Mouse (Mus musculus) fibroblast of lung, adult 2 months (primary cell): Measurements from ENCODE around the gene Traf7.

Source experiments
- DNase-seq: peaks from one replicate; pipeline ENCODE4 v3.0.0-alpha.2; 2011; ENCODE audit warnings: low read depth

Gene Traf7

DNA sequence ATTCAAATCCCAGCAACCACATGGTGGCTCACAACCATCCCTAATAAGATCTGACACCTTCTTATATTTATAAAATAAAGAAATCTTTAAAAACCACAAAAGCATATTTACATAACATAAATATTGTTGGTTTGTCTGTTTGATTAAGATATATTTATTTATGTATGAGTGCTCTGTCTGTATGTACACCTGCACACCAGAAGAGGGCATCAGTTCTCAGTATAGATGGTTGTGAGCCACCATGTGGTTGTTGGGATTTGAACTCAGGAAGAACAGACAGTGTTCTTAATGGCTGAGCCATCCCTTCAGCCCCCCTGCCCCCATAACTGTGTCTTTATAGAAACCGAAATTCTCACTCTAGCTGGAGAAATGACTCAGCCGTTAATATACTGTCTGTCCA, 17.5 kb upstream of the Traf7 start:
- DNase-seq = no peak

DNA sequence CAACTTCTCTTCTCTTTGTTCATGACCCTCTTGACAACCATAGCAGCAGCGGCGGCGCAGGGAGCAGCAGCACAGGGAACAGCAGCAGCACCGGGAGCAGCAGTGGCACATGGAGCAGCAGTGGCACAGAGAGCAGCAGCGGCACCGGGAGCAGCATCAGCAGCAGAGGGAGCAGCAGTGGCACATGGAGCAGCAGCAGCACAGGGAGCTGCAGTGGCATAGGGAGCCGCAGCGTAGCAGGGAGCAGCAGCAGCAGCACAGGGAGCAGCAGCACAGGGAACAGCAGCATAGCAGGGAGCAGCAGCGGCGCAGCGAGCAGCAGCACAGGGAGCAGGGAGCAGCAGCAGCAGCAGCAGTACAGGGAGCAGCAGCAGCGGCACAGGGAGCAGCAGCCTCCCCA, 16.9 kb upstream of the Traf7 start:
- no peak for DNase-seq

DNA sequence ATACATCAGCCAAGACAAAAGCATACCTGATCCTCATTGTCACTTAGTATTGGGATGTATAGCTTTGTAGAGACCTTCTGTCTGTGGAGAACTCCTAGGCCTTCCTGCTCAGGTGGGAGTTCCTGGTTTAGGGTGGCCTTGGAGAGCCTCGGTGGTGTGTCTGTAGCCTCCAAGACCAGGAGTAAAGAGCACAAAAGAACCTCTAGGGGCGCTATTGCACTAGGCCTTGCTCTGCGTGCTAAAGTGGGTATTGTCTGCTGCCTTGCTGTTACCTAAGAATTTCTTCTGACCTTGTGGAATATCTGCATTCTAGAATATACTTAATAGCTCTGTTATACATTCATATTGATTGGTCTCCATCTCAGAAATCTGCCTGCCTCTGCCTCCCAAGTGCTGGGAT, 12.6 kb upstream of the Traf7 start:
- DNase-seq = no peak

DNA sequence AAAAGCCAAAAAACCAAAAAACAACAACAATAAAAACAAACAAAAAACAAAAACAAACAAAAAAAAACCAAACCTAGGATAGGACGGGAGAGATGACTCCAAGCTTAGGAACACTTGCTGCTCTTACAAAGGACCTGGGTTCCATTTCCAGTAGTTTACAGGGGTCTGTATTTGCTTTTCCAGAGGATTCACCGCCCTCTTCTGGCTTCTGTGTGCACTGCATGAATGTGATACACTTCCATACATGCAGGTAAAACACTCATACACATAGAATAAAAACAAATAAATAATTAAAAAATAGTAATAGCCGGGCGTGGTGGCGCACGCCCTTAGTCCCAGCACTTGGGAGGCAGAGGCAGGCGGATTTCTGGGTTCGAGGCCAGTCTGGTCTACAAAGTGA, 11.2 kb upstream of the Traf7 start:
- no peak for DNase-seq

DNA sequence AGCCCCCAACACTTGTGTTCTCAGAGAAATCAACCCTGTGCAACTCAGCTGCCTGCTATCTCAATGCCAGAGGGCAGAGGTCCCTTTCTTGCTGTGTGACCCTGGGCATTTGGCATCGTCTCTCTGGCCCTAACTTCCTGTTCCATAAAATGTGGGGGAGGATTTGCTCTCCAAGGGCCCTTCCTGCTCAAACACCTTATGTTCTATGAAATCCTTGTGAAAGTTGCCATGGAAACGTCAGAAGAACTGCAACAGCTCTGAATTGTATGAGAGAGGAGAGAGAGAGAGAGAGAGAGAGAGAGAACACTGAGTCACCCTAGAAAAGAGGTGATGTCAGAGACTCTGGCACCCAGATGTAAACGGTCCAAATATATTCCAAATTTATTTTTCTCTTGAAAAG, 9.8 kb upstream of the Traf7 start:
- no peak for DNase-seq

DNA sequence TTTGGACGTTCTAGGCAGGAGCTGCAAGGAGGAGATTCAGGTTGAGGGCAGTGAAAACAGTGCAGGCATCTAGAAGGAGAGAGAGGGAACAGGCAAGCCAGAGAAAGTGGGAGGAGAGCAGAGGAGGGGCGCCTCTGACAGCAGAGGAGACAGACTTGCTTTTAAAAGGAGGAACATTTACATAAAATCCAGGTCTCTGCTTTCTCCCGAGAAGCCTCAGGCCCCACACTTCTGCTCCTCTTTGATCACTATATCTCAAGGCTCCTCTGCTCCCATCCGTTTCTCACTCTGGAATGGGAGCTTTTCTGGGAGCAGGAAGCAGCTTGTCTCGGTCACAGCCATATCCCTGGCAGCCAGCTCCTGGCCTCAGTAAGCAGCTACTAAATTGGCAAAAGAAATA, 7.6 kb upstream of the Traf7 start:
- DNase-seq = no peak

DNA sequence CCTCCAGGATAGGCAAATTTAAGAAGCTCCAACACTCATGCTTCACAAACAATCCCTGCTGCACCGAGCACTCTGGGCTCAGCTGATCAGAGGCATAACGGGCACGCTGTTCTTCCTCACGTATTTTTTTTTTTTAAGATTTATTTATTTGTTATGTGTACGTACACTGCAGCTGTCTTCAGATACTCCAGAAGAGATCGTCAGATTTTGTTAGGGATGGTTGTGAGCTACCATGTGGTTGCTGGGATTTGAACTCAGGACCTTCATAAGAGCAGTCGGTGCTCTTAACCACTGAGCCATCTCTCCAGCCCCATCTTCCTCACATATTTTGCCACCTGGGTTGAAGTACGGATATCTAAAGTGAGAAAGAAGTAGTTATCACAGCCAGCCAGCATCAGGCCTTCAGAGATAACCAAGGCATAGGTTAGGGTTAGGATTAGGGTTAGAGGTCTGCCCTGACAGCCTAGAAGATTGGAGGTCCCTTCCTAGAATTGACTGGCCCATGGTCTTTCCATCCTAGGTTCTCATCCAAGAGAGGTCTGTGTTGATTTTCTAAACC, 6.5 kb upstream of the Traf7 start, which contains the start of gene Rab26:
Gene Rab26 (minus strand): TSS at position 51 of the 559 bp plus-strand sequence.
- DNase-seq = no peak

DNA sequence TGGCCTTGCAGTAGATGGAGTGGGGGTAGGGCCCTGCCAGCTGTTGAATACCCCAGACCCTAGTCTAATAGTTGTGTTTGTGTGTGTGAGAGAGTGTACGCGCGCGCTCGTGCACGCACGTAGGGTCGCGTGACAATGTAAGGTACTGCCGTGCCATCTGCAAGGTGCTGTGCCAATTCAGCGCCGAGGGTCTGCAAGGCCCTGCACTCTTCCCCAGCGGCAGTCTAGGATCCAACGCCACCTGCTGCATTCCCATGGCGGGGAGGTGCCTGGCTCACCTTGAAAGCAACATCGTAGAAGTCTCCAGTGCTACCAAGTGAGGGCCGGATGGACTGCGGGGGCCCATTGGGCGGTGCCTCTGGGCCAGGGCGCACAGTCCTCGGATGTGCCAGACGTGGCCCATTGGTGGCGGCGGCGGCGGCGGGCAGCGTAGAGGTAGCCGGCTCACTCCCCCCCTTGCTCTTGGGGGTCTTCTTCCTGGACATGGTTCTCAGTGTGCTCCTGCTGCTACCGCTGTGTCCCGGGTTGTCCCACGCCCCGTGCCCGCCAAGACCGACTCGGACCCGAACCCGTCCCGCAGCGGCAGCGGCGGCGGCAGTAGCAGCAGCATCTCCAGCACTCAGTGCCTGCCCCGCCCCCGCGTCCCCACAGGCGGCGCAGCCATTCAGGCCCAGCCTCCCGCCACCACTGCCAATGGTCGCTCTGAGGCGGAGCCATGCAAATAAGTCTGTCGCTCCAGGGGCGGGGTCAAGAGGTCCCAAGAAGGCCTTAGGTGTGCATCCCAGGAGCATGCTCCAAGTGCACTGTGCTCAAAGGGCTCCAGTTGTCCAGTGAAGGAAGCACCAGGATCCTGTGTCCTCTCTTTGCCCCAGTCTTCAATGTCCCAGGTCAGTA, 5.6 kb upstream of the Traf7 start:
- no peak for DNase-seq

DNA sequence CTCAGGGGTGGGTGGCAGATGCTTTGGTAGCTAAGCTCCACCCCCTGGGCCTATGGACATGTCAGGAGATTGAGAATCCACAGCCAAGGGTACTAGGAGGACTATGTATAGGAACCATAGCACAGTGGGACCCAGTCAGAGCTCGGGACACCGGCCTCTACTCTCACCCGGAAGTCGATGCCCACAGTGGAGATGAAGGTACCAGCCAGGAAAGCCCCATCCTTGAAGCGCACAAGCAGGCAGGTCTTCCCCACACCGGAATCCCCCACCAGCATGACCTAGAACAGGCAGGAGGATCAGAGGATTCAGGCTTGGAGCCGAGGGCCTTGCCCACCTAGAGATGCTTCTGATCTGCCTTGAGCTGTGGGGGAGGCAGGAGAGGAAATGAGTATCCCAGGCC, 4.3 kb upstream of the Traf7 start:
- no peak for DNase-seq

DNA sequence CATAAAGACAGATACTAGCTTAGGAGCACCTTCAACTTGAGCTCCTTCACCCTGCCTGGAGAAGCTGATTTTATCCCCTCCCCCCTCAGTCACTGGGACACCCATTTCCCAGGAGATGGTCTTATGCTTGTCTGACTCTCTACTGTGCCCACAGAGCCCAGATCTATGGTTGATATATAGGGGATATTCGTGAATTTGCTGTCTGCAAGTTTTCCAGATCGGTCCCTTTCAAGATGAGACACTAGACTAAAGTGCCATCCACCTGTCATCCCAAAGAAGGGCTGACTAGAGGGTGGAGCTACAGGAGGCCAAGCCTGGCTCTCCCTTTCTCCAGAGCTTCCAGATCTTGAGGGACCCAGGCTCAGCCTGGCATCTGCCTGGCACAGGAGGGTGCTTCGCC, 3.3 kb upstream of the Traf7 start:
- no peak for DNase-seq

DNA sequence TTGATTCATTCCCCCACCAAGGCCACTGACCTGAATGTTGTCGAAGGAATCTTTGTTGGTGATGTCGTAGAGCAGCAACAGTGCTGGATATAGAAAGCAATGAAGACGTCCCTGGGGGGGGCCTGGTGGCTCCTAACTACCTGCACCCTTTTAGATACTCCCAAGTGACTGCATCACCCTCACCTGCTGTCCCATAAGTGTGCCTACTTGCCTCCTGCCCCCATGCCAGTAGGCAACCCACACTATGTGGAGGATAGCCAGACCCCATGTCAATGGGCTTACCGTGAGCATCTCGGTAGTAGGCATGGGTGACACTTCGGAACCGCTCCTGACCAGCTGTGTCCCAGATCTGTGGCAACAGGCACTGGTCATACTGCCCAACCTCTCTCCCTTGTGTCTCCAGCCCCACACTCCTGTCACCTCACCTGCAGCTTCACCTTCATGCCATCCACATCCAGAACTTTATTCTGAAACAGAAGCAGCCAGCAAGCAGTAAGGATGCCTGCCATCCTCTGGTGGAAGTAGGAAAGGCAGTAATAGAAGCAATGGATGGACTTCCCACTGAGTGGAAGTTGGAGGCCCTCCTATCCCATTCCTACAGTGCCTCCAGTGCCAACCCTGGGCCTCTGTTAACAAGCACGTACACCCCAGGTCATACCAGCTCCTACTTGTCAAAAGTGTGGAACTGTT, 2.8 kb upstream of the Traf7 start:
- DNase-seq = no peak

DNA sequence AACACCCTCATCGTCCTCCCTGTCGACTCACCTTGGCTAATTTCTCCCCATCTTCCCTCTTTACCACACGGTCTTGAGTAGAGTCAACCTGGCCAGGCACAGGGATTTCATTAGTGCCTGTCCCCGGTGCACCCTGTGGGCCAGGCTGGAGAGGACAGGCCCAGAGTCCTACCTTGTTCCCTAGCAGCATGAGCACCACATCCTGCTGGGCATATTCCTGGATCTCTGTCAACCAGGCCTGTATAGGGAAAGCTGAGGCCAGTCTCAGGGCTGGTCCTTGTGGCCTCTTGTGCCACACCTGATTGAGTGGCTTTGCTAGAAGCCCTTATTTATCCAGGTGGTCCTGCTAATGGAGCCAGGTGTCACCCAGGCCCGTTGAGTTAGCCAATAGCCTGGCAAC, 2.1 kb upstream of the Traf7 start:
- DNase-seq = no peak

DNA sequence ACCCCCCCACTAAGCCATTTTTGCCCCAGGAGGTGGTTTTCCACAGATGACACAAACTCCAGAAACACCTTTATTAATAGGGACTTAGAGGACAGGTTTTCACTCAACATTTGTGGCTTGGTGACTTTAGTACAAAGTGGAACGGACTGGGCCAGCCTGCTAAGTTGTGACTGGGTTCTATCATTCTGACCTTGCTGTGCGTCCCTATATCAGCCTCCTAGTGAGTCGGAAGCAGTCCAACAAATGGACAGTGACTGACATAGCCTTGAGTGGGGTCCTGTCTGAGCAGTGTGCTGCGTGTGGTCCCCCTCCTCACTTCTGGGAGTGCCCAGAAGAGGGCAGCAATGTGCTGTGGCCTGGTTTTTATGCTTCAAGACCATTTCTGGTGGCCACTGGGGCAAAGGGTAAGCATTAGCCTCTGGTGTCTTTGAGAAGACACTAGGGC, 1.3 kb upstream of the Traf7 start:
- DNase-seq = no peak

DNA sequence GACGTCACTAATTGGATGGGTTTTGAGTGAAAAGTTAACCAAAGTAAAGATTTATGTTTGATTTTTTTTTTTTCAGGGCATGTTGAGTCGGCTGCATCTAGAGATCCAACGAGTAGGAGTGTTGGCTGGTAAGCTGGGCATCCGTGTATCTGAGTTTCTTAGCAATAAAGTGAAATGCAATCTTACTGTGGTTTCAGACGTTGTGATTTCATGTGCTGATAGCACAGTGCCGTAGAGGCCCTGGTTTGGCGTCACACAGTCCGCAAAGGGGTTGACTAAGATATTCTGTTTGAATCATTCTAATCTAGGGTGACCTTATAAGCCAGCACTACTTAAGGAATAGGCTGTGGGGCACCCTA, 801 bp upstream of the Traf7 start:
- no peak for DNase-seq

DNA sequence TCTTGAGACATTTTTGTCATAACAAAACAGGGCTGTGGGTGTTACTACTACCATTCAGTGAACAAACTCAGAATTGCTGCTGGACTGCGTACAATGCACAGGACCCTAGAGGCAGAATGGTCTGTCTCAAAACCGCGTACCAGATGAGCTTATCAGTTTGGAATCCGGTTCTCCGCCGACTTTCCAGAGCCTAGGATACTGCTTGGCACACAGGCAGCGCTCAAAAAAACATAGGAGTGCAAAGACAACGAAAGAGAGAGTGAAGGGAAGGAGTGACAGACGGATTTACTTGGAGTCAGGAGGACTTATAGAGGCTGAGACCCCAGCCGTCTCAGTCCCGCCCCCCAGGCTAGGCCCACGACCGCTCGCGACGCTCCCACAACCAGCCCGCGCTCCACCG, 423 bp downstream of the Traf7 start:
- no peak for DNase-seq

DNA sequence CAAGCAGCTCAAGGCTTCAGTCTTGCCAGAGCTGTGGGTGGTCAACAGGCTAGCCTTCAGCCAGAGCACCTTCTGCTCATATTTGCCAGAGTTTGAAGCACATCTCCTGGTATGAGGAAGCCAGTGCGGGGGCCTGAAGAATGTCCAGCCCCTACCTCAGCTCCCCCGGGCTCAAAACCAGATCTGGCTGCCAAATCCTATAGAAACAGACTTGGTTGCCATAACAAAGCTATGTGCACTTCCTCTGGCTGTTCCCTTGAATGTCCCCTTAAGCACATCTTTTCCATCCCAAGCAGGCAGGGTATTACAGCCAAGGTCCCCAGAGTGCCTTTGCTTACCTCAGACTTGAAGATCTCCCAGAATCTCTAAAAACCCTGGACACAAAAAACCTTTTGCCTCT, 3.0 kb downstream of the Traf7 start:
- no peak for DNase-seq

DNA sequence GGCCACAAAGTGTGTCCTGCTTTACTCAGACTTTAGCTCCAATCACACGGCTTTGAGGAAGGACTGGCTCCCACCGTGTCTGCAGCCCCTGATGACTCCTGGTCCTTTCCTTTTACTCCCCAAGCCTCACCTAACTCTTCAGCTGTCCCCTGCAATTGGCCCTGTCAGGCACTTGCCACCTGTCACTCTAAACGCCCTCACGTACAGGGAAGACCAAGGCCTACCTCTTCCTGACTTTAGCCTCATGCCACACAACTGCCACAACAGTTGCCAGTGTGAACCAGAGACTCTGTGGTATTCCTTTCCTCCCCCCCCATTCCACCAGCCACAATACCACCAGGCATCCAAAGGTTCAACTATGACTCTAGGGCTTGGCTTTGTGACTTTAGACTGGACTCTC, 7.3 kb downstream of the Traf7 start:
- no peak for DNase-seq

DNA sequence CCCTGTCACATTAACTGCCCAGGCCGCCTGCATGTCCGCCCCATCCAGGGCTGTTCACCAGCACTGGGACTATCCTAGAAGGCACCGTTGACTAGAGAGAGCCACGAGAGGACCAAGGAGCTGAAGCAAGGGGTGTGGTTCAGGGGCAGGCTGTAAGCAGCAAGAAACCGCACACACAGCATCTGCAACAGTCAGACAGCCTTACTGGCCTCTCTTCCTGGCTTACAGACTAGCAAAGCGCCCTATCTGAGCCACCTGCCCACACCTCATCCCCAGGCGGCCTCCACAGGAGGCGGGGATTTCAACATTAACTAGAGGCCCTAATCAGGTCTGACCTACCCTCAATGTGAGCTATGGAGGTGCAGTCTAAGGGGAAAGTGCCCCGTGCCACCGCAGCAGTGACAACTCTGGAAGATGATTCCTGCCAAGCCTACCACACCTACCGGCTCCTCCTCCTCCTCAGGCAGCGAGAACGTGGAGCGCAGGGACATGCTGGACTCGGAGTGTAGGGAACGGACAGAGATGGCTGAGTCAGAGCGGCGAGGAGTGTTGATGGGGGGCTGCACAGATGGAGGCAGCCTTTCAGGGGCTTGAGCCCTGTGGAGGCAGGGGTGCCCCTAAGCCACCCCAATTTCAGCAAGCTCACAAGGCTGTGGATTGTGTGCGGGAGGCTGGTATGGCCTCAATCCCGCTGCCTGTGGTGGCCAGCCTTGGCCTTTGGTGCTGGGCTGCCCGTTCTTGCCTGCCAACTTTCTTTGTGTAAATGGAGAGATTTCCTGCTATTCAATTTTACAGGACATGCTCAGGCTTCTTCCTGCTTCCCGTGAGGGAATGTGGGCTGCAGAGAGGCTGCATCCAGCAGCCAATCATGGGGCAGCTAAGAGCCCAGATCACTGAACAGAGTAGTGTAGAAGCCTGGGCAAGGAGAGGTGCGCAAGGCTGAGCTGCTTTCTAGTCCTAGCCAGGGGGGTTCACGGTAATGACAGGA, 13.2 kb downstream of the Traf7 start:
- no peak for DNase-seq

DNA sequence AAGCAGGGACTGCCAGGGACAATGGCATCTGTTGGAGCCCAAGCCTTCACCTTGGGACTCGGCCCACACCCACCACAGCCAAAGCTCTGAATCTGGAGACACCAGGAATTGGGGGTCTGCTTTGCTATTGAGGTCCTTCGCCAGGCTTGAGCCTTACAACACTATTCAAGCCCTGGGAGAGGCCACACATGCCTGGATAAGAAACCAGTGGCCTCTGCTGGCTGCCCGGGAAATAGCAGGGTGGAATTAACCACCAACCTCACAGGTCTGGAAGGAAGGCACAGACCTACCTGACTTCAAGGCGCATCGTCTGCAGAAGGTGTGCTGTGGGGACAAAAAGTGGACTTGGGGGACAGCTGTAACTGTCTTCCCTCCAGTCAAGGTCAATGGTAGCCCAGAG, 14.1 kb downstream of the Traf7 start:
- no peak for DNase-seq

DNA sequence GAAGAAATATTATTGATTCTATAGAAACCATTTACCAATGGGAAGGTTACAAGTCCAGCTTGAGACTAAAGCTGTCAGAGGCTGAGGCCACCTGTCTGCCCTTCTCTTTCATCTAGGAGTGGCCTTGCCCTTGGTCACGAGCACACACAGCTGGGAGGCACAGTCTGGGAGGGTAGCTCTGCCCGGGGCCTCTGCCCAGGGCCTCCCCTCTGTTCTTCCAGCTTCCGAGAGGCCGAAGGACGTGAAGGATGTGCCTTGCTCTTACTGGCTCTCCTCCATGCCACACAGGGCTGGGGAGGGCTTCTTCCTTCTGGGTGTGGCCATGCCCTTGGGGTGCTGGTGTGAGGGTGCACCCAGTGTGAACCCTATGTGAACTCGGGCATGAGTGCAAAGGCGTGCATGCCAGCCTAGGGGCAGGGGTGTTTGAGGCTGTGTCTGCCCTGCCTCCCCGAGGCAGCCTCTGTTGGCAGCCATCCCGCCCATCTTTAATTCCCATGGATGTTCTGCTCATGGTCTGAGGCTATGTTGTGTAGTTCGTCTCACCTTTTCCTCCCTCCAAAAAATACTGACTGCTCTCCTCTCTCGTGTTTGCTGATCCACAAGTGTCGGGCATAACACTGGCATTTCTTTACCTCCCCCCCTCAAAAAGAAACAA, 19.8 kb downstream of the Traf7 start:
- DNase-seq = no peak

DNA sequence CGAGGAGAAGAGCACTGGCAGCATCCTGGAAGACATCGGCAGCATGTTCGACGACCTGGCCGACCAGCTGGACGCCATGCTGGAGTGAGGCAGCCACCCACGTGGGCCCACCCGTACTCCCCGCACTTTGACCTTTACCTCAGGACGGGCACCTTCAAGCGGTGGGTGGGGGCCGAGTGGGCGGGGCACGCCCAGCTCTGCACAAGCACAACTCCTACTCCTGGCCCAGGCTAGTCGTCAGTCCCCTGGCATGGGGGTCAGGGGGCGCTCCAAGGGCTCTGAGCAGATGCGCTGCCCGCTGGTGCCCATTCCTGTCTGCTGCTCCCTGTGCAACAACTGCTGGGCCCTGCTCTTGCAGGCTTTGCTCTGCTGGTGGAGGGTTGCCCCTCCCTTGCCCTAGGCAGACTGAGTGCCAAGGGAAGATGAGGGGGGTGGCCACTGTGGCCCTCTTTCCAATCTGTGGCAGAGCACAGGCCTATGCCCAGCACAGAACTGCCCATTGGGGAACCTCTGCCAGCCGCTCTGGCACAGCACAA, 20.5 kb downstream of the Traf7 start:
- DNase-seq = no peak
